Mouse (Mus musculus) embryonic fibroblast, embryonic 13.5 days (primary cell): ENCODE measurements at regions not wholly inside any gene's neighbourhood (a gene's known extent, or its start where the extent isn't known, plus 50 kb on each side); places are given as distances from the start of the nearest gene placed in this dataset.
"Not testable (repeated sequence)": the region's sequence is repeated elsewhere in the genome, so short reads cannot be mapped to it uniquely, and the experiment has no call there.

Source experiments
- H3K27ac ChIP-seq: 2 replicates; pipeline ENCODE4 v1.5.1; 2012; ENCODE audit warnings: low read length, control low read depth, inconsistent platforms; ENCODE audit not compliant: insufficient read depth
- H3K4me1 ChIP-seq: 2 replicates; pipeline ENCODE4 v1.6.1; 2011; ENCODE audit warnings: low read length; ENCODE audit not compliant: control insufficient read depth, insufficient read depth
- H3K4me3 ChIP-seq: 2 replicates; pipeline ENCODE4 v1.5.1; 2011; ENCODE audit warnings: mild to moderate bottlenecking, control low read depth, low read length; ENCODE audit not compliant: insufficient read depth
- CTCF ChIP-seq: IDR thresholded peaks from 2 replicates; pipeline ENCODE4 v1.5.1; 2011; ENCODE audit warnings: mild to moderate bottlenecking, control low read depth, low read length, moderate library complexity, borderline replicate concordance; ENCODE audit not compliant: insufficient read depth
- POLR2A ChIP-seq: IDR thresholded peaks from 2 replicates; pipeline ENCODE4 v1.6.1; 2011; ENCODE audit warnings: low read depth, mild to moderate bottlenecking, control low read depth, low read length, moderate library complexity

DNA sequence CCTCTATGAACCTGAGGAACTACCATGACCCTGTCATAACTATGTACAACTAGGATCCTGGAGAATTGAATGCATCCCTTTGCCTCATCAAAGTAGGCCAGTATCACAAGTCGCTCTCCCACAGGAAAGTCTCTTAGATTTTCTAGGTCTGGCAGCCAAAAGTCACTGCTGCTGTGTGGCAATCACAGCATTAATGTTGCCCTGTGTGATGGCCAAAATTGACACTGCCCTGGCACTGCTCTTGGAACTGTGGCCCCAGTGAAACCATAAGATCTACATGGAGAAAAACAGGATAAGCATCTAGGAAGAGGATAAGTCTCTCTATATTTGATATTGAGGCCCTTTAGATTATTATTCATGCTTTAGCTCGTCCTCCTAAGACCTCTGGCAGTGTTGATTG lies 465.7 kb downstream of the Adam6a start:
- Histone ChIP-seq H3K4me1 (no peaks in the 10 kb centered on the region), H3K27ac (no peak overlapping the region), H3K4me3 (no peak overlapping the region)
- no peak for TF ChIP-seq CTCF
- TF ChIP-seq POLR2A = no peak

DNA sequence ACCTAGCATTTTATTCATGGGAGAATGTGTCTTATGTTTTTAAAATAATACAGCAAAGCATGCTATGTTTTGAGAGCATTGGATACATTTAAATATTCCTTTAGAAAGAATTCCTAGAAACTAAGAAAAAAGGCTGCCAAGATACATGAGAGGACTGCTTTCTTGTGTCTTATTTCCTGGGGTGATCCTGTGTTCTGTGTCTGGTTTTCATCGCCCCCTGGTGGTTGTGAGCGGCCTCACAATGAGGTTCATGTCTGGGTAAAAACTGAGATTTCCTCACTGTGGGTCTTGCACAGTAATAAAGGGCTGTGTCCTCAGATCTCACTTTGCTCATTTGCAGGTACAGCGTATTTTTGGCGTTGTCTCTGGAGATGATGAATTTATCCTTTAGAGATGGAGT lies 469.2 kb downstream of the Adam6a start:
- H3K4me1 ChIP-seq, H3K27ac ChIP-seq: not testable (repeated sequence)

GRCm38 (mm10) chr12:114037011-114037410 lies 493.3 kb downstream of the Adam6a start:
- not testable (repeated sequence) for H3K4me1 ChIP-seq, H3K27ac ChIP-seq, H3K4me3 ChIP-seq

More for the DNA sequence above, 469.2 kb downstream of the Adam6a start:
- not testable (repeated sequence) for H3K4me3 ChIP-seq

DNA sequence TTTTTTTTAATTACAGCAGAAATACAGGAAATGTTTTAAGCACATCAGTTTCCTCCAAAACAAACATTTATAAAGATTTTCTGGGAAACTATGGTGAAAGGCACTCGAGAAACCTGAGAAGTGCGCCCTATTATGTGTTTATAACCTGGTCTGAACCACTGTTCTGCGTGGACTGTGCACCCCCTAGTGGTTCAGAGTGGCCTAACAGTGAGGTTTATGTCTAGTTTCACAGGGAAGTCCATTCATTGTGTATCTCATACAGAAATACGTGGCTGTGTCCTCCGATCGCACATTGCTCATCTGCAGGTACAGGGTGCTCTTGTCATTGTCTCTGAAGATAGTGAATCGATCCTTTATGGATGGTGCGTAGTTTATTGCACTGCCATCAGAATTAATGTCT lies 504.3 kb downstream of the Adam6a start:
- H3K4me1 ChIP-seq, H3K4me3 ChIP-seq, H3K27ac ChIP-seq: not testable (repeated sequence)

GRCm38 (mm10) chr12:114053341-114053740 lies 509.6 kb downstream of the Adam6a start:
- Histone ChIP-seq H3K4me1 (no peaks in the 10 kb centered on the region), H3K27ac (no peak overlapping the region), H3K4me3 (no peak overlapping the region)
- no peak for TF ChIP-seq POLR2A
- no peak for TF ChIP-seq CTCF

DNA sequence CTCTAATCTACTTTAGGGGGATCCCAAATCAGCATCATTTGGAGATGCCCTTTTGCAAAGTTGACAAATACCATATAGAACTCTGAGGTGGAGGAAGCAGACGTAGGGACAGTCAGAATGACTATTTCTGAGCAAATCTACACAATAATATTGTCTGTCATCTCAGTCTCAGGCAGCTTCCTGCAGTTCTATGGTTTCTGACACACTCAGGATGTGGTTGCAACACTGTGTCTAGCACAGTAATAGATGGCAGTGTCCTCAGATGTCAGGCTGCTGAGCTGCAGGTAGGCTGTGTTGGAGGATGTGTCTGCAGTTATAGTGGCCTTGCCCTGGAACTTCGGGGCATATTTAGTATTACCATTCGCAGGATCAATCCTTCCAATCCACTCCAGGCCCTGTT lies 515.9 kb downstream of the Adam6a start:
- Histone ChIP-seq H3K4me3 (no peak overlapping the region), H3K4me1 (no peaks in the 10 kb centered on the region), H3K27ac (no peak overlapping the region)
- TF ChIP-seq CTCF = no peak
- TF ChIP-seq POLR2A = no peak

DNA sequence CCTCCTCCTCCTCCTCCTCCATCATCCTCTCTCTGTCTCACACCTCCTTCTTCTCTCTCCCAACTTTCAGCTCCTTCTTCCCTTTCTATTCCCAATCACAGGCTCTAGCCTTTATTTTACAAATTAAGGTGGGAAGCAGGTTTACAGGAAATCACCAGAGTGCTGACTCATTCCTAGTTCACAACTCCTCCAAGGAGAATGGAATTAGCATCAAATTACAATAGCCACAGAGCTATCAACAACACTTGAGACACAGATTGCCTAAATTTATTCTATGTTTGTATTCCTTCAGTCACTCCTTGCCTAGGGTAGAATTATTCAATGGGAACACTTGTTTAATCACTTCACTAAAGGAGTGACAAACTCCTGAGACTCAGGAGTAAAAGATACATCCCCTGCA lies 523.5 kb downstream of the Adam6a start:
- H3K4me3 ChIP-seq = no peak overlapping the region
- no peak overlapping the region for H3K27ac ChIP-seq
- H3K4me1 ChIP-seq = no peaks in the 10 kb centered on the region
- TF ChIP-seq POLR2A (no peak), CTCF (no peak)

DNA sequence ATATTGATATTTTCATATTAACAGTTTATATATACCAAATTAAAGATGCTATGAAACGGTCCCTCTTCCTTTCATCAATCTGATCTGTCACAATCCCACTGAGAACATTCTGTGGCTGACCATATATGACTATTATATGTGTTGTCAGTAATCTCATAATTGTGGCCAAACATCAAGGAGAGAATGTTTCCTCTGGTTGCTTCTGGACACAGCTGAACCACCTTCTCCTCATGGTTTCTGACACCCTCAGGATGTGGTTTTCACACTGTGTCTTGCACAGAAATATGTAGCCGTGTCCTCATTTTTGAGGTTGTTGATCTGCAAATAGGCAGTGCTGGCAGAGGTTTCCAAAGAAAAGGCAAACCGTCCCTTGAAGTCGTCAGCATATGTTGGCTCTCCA lies 565.0 kb downstream of the Adam6a start:
- H3K4me1 ChIP-seq, H3K4me3 ChIP-seq: not testable (repeated sequence)

DNA sequence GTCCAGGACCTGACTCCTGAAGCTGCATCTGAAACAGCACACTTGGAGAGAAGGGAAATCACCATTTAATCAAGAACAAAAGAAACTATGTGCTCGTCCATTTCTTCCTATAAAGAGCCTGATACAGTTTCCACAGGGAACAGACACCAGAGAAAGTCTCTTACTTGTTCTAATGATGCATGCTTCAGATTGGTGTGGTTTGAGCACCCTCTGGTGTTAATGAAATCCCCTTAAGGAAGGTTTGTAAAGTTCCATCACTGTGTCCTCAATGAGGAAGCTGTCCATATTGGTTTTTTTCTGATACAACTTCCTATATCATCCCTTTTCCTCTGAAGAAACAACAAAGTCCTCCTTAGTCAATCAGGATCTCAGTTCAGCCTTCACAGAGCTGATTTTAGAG lies 591.2 kb downstream of the Adam6a start:
- TF ChIP-seq CTCF (no peak), POLR2A (no peak)
- Histone ChIP-seq H3K4me1 (no peaks in the 10 kb centered on the region), H3K27ac (no peak overlapping the region), H3K4me3 (no peak overlapping the region)

More for the DNA sequence above, 565.0 kb downstream of the Adam6a start:
- not testable (repeated sequence) for H3K27ac ChIP-seq

DNA sequence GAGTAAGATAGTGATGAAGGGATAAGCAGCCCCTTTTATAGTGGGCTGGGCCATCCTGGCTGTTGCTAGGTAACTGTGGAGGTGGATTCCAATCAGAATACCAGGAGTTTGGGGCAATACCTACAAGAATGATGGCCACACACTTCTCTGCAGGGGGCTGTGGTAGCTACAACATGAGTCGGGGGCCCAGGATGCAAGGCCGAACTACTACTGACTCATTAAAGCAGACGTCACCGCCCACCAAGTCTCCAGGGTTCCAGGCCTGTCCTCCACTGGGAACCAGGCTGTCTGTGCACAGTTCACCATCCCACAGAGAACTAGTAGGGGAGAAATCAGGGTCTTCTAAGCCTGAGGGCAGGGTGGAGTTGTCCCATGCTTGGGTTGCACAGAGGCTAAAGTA lies 605.1 kb downstream of the Adam6a start:
- Histone ChIP-seq H3K4me1 (no peaks in the 10 kb centered on the region), H3K4me3 (no peak overlapping the region), H3K27ac (no peak overlapping the region)
- TF ChIP-seq CTCF = no peak
- TF ChIP-seq POLR2A = no peak

DNA sequence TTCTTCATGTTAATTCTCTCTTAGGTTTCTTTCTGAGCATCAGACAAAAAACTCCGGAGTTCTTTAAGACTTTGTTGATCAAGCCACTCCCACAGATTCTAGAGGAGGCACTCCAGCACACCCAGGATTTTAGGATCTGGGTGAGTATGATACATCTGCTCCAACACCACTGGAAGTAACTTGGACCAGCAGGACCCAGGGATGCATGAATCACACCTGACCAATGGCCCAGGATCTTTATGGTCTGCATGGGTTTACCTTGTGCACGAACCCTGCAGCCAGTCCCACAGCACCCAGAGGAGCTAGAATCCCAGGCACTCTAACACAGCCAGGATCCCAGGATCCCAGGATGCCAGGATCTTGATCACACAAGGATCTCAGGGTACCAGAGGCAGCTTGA lies 628.6 kb downstream of the Adam6a start:
- Histone ChIP-seq H3K4me3 (no peak overlapping the region), H3K4me1 (no peaks in the 10 kb centered on the region), H3K27ac (no peak overlapping the region)
- TF ChIP-seq CTCF = no peak
- TF ChIP-seq POLR2A = no peak

GRCm38 (mm10) chr12:114199521-114199920 lies 655.8 kb downstream of the Adam6a start:
- no peak overlapping the region for H3K27ac ChIP-seq
- TF ChIP-seq POLR2A (no peak), CTCF (no peak)
- H3K4me3 ChIP-seq = no peak overlapping the region
- H3K4me1 ChIP-seq = no peaks in the 10 kb centered on the region
